Mouse (Mus musculus): ENCODE measurements around the gene Lrp11. TPM values are rescaled to one million over a fixed set of nuclear protein-coding genes. Genes with fewer than 3 reads are reported as not detected.

Gene Lrp11
- polyA plus RNA-seq (2017; shearing (Covaris generic)) = 0.21 TPM

DNA sequence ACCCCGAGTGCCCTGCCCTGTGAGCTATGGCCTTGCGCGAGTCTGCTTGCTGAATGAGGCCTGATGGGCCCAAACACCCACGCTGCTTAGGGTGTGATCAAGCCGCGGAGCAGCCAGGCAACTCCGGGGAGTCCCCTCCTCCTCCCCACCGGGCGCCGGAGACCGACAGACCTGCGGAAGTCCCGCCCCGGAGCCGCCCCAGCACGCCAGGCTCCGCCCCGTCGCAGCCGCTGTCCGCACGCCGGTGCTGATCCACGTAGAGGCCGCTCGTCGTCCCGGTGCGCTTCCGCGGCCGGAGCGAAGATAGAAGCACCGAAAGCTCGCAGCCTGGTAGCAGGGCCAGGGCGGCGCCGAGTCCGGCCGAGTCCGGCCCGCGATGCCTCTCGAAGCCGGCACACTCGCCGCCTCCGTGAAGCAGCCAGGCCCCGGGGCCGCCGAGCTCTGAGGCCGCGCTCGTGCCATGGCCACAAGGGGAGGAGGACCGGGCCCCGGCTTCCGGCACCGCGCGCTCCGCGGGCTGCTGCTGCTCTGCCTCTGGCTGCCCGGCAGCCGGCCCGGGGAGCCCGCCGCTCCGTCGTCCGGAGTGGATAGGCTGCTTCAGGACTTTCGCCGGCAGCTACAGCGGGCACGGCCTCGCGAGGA lies at the start of gene Lrp11:
Lrp11 (plus strand) TSS at position 209 of the 642 bp plus-strand sequence.

DNA sequence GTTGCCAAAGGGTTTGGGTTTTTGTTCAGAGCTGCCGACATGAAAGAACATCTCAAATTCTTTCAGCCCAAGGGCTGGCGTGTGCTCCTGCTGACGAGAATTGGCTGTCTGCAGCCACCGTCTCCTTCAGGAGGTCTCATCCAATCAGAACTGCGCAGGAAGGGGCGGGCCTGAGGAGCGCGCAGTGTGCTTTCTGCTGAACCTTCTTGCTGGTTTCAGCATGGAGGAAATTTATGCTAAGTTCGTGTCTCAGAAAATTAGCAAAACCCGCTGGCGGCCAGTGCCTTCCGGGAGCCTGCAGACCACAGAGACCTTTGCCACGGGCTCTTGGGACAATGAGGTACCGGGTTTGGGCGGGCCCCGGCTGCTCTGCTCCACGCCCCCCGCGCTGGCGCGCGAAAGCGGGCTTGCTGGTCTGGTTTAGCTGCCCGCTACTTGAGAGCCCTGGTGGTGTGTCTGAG lies 77.8 kb downstream of the Lrp11 start, which contains the start of gene Nup43:
Nup43 (plus strand) TSS at position 162 of the 461 bp plus-strand sequence.

Other genes with a start within 250 kb of the Lrp11 start
- 8.8 TPM for gene Ulbp1, start 116.2 kb upstream of the Lrp11 start, polyA plus RNA-seq (2017; shearing (Covaris generic))
- gene Nup43, start 77.7 kb downstream of the Lrp11 start, polyA plus RNA-seq (2017; shearing (Covaris generic)) = 24.0 TPM
- gene Pcmt1, start 91.3 kb downstream of the Lrp11 start, polyA plus RNA-seq (2017; shearing (Covaris generic)) = 116 TPM
- gene Lats1, start 91.4 kb downstream of the Lrp11 start, polyA plus RNA-seq (2017; shearing (Covaris generic)) = 4.2 TPM
- 88.2 TPM for gene Katna1, start 136.2 kb downstream of the Lrp11 start, polyA plus RNA-seq (2017; shearing (Covaris generic))
- gene Ginm1, start 203.0 kb downstream of the Lrp11 start, polyA plus RNA-seq (2017; shearing (Covaris generic)) = 82.8 TPM
- 107 TPM for gene Ppil4, start 203.1 kb downstream of the Lrp11 start, polyA plus RNA-seq (2017; shearing (Covaris generic))
- 27.5 TPM for gene Zc3h12d, start 242.7 kb downstream of the Lrp11 start, polyA plus RNA-seq (2017; shearing (Covaris generic))